Mouse (Mus musculus): Measurements from ENCODE around the gene Csrnp1.

- TF ChIP-seq CTCF (IDR thresholded peaks at IDR 0.05; ENCODE audit: borderline replicate concordance, extremely low read depth, insufficient read depth, insufficient read length): no peak
- no peak for TF ChIP-seq POLR2A (IDR thresholded peaks at IDR 0.05; ENCODE audit: borderline replicate concordance, extremely low read depth, insufficient read depth, insufficient read length, poor library complexity, severe bottlenecking)
These were observed 9.7 kb upstream of the Csrnp1 start for GRCm38 (mm10) chr9:119994207-119994606.
